Mouse (Mus musculus) kidney, embryonic 14.5 days (tissue): ENCODE measurements at regions not wholly inside any gene's neighbourhood (a gene's known extent, or its start where the extent isn't known, plus 50 kb on each side); places are given as distances from the start of the nearest gene placed in this dataset.
A peak's percentile ranks its signal among the peaks of the same experiment; 100 is the strongest.

Experiments used
- ATAC-seq: fragments of 200-750 bp; cut with Nextera tagmentation; 2 replicates; pipeline ENCODE4 v1.8.0; 2017; ENCODE audit warnings: moderate number of reproducible peaks, mild to moderate bottlenecking, moderate TSS enrichment, moderate library complexity; ENCODE audit not compliant: low FRiP score, low TSS enrichment
- H3K27ac ChIP-seq: fragments of 300-500 bp; sonication (generic); 2 replicates; pipeline ENCODE4 v1.5.1; 2014; ENCODE audit warnings: low read depth, mild to moderate bottlenecking, low read length, moderate library complexity, mixed read lengths
- H3K27me3 ChIP-seq: fragments of 300-500 bp; sonication (generic); 2 replicates; pipeline ENCODE4 v1.6.1; 2014; ENCODE audit warnings: mild to moderate bottlenecking, low read length; ENCODE audit not compliant: control insufficient read depth, insufficient read depth
- H3K36me3 ChIP-seq: fragments of 300-500 bp; sonication (generic); 2 replicates; pipeline ENCODE4 v1.6.1; 2014; ENCODE audit warnings: low read length, mixed read lengths; ENCODE audit not compliant: control insufficient read depth, insufficient read depth
- H3K4me1 ChIP-seq: fragments of 300-500 bp; sonication (generic); 2 replicates; pipeline ENCODE4 v1.6.1; 2014; ENCODE audit warnings: low read length, mixed read lengths; ENCODE audit not compliant: control insufficient read depth, insufficient read depth
- H3K4me2 ChIP-seq: fragments of 300-500 bp; sonication (generic); replicated peaks from 2 replicates; pipeline ENCODE4 v1.6.1; 2014; ENCODE audit warnings: low read depth, mild to moderate bottlenecking, low read length
- H3K4me3 ChIP-seq: fragments of 300-500 bp; sonication (generic); 2 replicates; pipeline ENCODE4 v1.5.1; 2014; ENCODE audit warnings: mild to moderate bottlenecking, low read length
- H3K9ac ChIP-seq: fragments of 300-500 bp; sonication (generic); 2 replicates; pipeline ENCODE4 v1.6.1; 2014; ENCODE audit warnings: low read depth, mild to moderate bottlenecking, low read length, moderate library complexity
- H3K9me3 ChIP-seq: fragments of 300-500 bp; sonication (generic); 2 replicates; pipeline ENCODE4 v1.6.1; 2016; ENCODE audit warnings: low read length; ENCODE audit not compliant: control insufficient read depth
- WGBS: fragments of 180-500 bp; shearing (Covaris S2); extraction: QIAGEN DNeasy Blood & Tissue Kit; methylation state at CpG from one replicate; pipeline ENCODE4 v1.1.7; 2014; 5-methylcytosine and 5-hydroxymethylcytosine counted together

DNA sequence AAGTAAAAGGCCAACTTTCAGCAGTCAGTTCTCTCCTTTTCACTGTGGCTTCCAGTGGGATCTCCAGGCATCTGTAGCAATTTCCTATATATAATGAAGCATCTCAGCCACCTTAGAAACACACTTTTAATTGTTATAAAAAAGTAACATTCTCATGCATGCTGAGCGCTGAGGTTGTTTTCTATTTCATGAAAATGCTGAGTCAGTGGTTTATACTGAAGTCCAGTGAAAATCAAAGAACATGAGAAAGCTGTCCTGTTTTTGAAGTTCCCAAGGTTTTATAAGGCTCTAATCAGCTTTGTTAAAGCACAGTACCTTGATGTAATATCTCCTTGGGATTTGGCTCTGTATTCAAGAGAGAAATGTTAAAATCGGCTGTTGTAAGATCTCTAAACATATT lies 1367.2 kb downstream of the Gsdmc2 start:
- Histone ChIP-seq H3K9me3 (no peaks in the 10 kb centered on the region), H3K27ac (no peak overlapping the region), H3K27me3 (no peaks in the 10 kb centered on the region), H3K4me3 (no peak overlapping the region), H3K4me2 (no peak overlapping the region), H3K9ac (no peak overlapping the region), H3K4me1 (no peaks in the 10 kb centered on the region), H3K36me3 (no peaks in the 10 kb centered on the region)
- 92% methylated on average over 2 of the region's 2 CpGs for WGBS
- no peak for ATAC-seq

- 87% methylated on average over 4 of the region's 4 CpGs for WGBS
- no peaks in the 10 kb centered on the region for H3K9me3 ChIP-seq
- ATAC-seq = no peak
- H3K4me1 ChIP-seq = no peaks in the 10 kb centered on the region
- H3K27me3 ChIP-seq = no peaks in the 10 kb centered on the region
- no peak overlapping the region for H3K9ac ChIP-seq
- no peak overlapping the region for H3K4me2 ChIP-seq
- no peaks in the 10 kb centered on the region for H3K36me3 ChIP-seq
- H3K4me3 ChIP-seq = no peak overlapping the region
- no peak overlapping the region for H3K27ac ChIP-seq
These were observed 1368.5 kb downstream of the Gsdmc2 start for GRCm38 (mm10) chr15:62476452-62476851.

DNA sequence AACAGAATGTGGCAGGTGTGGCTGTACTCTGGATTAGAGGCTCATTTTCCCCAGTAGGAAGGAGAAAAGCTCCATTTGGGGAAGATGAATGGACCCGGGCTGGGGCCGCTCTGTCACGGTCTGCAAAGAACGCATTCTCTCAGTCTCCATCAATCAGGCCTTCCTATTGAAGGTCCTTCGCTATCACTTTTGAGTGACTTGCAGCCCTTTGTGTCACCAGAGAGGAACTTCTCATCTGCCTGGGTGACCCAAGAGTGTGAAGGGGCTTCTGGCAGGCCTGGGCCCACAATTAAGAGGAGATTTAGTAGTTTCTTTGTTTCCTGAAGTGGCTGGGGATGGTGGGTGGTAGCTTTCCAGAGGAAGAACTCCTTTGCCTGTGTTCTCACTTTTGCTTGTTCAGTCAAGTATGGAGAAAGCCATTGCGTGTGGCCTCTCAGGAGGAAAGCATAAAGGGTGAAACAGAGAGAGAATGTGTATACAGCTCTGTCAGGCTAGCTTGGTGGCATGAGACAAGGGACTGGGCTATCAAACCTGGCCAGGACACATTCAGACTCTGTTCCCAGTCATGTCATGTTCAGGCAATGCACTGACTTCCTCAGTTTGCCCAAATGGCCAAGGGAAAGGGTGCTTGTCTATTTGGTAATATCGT lies 1374.2 kb downstream of the Gsdmc2 start:
- WGBS = 31% methylated on average over 7 of the region's 7 CpGs
- Histone ChIP-seq H3K9me3 (no peaks in the 10 kb centered on the region), H3K36me3 (no peaks in the 10 kb centered on the region), H3K9ac (no peak overlapping the region), H3K4me2 (no peak overlapping the region), H3K4me1 (peaks cover 4% of the 10 kb centered on the region; the same call in 1 of the 2 replicates), H3K27me3 (no peaks in the 10 kb centered on the region), H3K27ac (no peak overlapping the region), H3K4me3 (no peak overlapping the region)
- ATAC-seq = no peak

DNA sequence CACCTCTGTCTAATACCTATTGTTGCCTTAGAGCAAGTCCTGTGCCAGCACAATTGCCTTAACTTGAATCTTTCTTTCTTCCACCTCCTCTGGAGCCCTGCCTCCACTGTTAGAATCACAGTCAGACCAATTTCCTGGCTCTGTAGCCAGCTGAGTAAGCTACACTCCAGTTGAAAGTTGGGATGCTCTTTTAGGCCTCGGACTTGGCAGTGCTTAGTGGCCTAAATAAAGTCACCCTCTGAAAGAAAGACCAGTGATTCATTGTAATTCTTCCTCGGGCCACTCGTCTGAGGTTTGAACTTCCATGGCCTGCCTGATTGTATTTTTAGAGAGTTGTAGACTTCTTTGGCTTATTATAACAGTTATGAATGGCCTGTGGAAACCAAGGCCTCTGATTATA lies 1376.9 kb downstream of the Gsdmc2 start:
- Histone ChIP-seq H3K9me3 (no peaks in the 10 kb centered on the region), H3K27ac (no peak overlapping the region), H3K27me3 (no peaks in the 10 kb centered on the region), H3K4me3 (no peak overlapping the region), H3K4me1 (peaks cover 4% of the 10 kb centered on the region; the same call in 1 of the 2 replicates), H3K9ac (no peak overlapping the region), H3K36me3 (no peaks in the 10 kb centered on the region), H3K4me2 (no peak overlapping the region)
- 73% methylated on average over 3 of the region's 3 CpGs for WGBS
- no peak for ATAC-seq

DNA sequence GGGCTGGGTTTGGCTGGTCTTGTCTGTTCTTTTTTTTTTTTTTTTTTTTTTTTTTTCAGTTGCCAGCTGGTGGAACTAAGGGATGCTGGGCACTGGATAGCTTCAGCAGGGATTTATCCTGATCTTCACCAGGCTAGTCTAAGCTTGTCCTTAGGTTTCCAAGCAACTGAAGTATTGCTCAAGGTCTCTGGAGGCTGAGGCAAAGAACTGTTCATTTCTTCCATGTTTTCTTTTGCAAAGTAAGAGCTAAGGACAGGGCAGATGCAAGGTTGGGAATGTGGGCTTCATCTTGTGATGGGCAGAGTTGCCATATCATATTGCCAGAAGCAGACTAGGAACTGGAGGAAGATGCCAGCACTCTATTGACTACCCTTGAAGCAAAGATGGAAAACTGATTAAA lies 1378.1 kb downstream of the Gsdmc2 start:
- H3K4me3 ChIP-seq = no peak overlapping the region
- H3K4me1 ChIP-seq = peaks cover 4% of the 10 kb centered on the region; the same call in 1 of the 2 replicates
- H3K27ac ChIP-seq = no peak overlapping the region
- no peaks in the 10 kb centered on the region for H3K27me3 ChIP-seq
- no peak overlapping the region for H3K9ac ChIP-seq
- no peaks in the 10 kb centered on the region for H3K36me3 ChIP-seq
- H3K9me3 ChIP-seq = no peaks in the 10 kb centered on the region
- no peak overlapping the region for H3K4me2 ChIP-seq
- ATAC-seq = no peak

DNA sequence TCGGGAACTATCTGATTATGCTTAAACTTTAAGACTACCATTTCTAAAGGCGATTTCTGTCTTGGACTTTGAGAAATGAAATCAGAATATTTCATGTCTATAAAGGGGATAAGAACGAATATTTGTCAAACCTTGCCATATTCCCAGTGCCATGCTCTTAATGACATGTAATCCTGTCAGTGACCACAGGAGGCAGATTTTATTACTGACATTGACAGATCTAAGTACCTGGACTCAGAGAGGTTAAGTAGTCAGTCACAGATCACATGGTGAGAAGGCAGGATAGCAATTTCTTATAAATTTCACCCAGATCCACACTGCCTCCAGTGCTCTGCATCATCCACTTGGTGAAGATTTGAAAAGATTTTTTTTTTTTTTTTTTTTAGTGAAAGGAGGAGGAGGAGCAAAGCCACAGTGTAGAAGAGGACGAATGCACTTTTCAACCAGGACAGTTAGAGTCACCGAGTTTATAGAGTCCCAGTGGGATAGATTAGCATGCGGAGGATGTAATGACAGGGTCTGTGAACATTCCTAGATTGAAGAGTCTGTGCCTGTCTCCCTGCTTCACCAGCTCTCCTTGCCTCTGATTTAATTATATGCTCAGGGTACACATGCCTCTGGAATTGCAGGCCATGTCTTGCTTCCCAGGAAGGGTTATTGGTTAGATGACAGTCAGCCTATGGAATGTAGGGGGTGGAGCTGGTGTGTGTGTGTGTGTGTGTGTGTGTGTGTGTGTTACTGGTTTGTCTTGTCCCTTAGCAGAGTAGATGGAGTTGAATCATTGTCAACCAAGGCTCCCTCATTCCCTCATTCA lies 1379.7 kb downstream of the Gsdmc2 start:
- no peaks in the 10 kb centered on the region; the same call in 1 of the 2 replicates for H3K4me1 ChIP-seq
- H3K4me2 ChIP-seq = no peak overlapping the region
- no peak overlapping the region for H3K4me3 ChIP-seq
- no peak overlapping the region for H3K27ac ChIP-seq
- H3K27me3 ChIP-seq = no peaks in the 10 kb centered on the region
- H3K36me3 ChIP-seq = no peaks in the 10 kb centered on the region
- peak; percentile 39; the same call in 1 of the 2 replicates for ATAC-seq
- H3K9me3 ChIP-seq = no peaks in the 10 kb centered on the region
- H3K9ac ChIP-seq = no peak overlapping the region
- WGBS = 79% methylated on average over 6 of the region's 6 CpGs

GRCm38 (mm10) chr15:62462698-62463097 lies 1382.3 kb downstream of the Gsdmc2 start:
- Histone ChIP-seq H3K36me3 (no peaks in the 10 kb centered on the region), H3K9ac (no peak overlapping the region), H3K27me3 (no peaks in the 10 kb centered on the region), H3K4me2 (no peak overlapping the region), H3K9me3 (no peaks in the 10 kb centered on the region), H3K4me3 (no peak overlapping the region), H3K4me1 (no peaks in the 10 kb centered on the region), H3K27ac (no peak overlapping the region)
- ATAC-seq = no peak
- WGBS = 44% methylated on average over 3 of the region's 3 CpGs

DNA sequence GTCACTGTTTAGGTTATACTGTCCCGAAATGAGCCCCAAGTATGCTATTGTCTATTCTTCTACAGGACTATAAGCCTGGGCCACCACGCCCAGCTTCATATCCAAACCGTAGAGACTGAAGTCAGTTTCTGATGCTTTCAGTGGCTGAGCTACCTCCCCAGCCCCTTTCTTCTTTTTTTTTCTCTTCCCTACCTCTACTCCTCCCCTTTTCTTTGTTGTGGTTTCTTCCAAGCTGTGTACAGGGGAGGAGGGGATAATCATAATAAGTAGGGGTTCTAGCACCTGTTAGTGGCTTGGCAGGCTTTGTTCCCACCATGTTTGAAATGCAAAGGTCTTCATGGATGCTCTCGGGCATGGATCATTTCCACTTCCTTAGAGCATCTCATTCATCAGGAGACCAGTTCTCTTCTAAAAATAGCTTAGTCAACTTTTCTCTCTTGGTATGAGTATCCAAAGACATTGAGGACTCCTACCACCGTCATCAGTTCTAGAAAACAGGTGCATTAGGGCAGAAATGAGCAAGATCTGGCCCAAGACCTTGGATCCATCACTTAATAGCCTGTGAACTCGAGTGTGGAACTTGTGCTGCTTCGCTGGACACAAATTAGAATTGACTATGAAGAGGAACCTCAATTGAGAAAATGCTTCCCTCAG lies 1383.5 kb downstream of the Gsdmc2 start:
- ATAC-seq = no peak
- H3K9me3 ChIP-seq = no peaks in the 10 kb centered on the region
- no peak overlapping the region for H3K4me2 ChIP-seq
- no peaks in the 10 kb centered on the region for H3K4me1 ChIP-seq
- WGBS = 84% methylated on average over 7 of the region's 7 CpGs
- no peaks in the 10 kb centered on the region for H3K27me3 ChIP-seq
- no peak overlapping the region for H3K4me3 ChIP-seq
- no peak overlapping the region for H3K27ac ChIP-seq
- H3K36me3 ChIP-seq = no peaks in the 10 kb centered on the region
- no peak overlapping the region; the same call in 1 of the 2 replicates for H3K9ac ChIP-seq

DNA sequence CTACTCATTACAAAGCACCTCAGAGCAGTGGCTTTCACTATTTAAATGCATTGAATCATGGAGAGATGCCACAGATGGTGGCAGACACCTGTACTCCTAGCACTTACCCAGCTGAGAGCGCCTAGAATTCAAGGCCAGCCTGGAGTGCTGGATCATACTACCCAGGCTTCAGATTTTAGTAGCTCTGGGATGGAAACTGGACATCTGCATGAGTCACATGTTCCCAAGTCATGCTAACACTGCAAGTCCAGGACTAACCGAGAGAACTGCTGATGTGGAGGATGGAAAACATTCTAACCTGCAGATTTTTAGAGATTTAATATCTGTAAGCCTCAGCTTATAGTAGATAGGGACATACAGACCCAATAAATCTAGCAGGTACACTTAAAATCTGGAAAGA lies 1384.3 kb downstream of the Gsdmc2 start:
- Histone ChIP-seq H3K4me1 (no peaks in the 10 kb centered on the region), H3K27ac (no peak overlapping the region), H3K27me3 (no peaks in the 10 kb centered on the region), H3K4me3 (no peak overlapping the region), H3K4me2 (no peak overlapping the region), H3K36me3 (no peaks in the 10 kb centered on the region), H3K9me3 (no peaks in the 10 kb centered on the region), H3K9ac (no peak overlapping the region)
- no peak for ATAC-seq
- WGBS = 87% methylated on average over 2 of the region's 2 CpGs
